Mouse (Mus musculus) erythroblast, embryonic 14.5 days (primary cell): ENCODE results near the gene Lrrc15.

Experiments used
- GATA1 ChIP-seq: IDR thresholded peaks from 2 replicates; pipeline ENCODE4 v1.6.1; 2012; ENCODE audit warnings: low read length, inconsistent platforms, mixed read lengths
- TAL1 ChIP-seq: IDR thresholded peaks from 3 replicates; pipeline ENCODE4 v1.6.1; 2012; ENCODE audit warnings: low read length, inconsistent platforms, mixed read lengths

DNA sequence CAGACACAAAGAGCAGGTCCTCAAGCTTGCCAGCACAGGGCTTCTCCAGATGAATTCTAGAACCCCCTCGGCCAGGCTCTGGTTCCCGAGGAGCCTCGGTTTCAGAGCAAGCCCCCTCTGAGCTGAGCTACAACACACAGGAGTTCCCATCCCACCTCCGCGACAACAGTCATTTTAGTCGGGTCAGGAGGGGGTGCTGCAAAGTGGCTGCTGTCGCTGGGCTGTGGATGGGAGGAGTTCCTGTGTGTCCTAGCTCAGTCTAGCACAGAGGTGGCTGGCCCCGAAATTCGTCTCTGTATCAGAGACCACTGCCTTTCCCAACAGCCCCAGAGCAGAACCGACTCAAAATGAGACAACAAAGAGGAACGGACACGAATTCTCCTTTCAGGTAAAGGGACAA is 24.2 kb upstream of the Lrrc15 start:
- TF ChIP-seq TAL1 = no peak
- TF ChIP-seq GATA1 = no peak
